Mouse (Mus musculus): Measurements from ENCODE around the gene Scamp1.

DNA sequence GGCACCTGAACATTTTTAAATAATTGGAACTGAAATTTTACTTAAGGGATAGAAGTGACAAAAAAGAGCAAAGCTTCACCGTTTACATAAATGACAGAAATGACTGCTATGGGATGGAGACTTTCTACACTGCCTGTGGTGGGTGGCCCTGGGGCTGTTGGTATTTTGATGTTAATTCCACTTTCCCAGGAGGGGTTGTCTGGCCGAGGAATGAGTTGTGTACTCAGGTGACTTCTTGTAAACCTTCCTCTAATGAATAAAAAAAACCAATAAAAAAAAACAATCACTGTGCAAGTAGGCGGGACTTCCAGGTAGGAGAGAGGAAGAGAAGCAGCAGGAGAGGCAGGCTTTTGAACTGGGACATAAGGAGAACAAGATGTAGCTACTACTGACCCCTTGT is 20.4 kb downstream of the Scamp1 start:
- TF ChIP-seq POLR2A (IDR thresholded peaks at IDR 0.05; ENCODE audit: control insufficient read depth, low read depth, low read length), result no peak
- no peak for TF ChIP-seq CTCF (IDR thresholded peaks at IDR 0.05; ENCODE audit: control insufficient read depth, insufficient read depth, insufficient replicate concordance, low read depth, low read length)
